Mouse (Mus musculus) liver, postnatal 0 days (tissue): ENCODE measurements around the gene Reep3. TPM values are rescaled to one million over a fixed set of nuclear protein-coding genes. Genes with fewer than 3 reads are reported as not detected.
A peak's percentile ranks its signal among the peaks of the same experiment; 100 is the strongest.

Source experiments
- ATAC-seq: fragments of 200-750 bp; cut with Nextera tagmentation; 2 replicates; pipeline ENCODE4 v1.8.0; 2017; ENCODE audit warnings: mild to moderate bottlenecking, moderate library complexity
- DNase-seq: peaks from one replicate; pipeline ENCODE4 v3.0.0-alpha.2; 2016
- H3K27ac ChIP-seq: fragments of 300-500 bp; sonication (generic); 2 replicates; pipeline ENCODE4 v1.5.1; 2014; ENCODE audit warnings: antibody characterized with exemption, moderate library complexity, mild to moderate bottlenecking, low read depth
- H3K27me3 ChIP-seq: fragments of 300-500 bp; sonication (generic); 2 replicates; pipeline ENCODE4 v1.6.1; 2014; ENCODE audit warnings: low read length, control low read depth, mixed read lengths; ENCODE audit not compliant: insufficient read depth
- H3K36me3 ChIP-seq: fragments of 300-500 bp; sonication (generic); replicated peaks from 2 replicates; pipeline ENCODE4 v1.6.1; 2014; ENCODE audit warnings: mild to moderate bottlenecking, control low read depth, low read length, moderate library complexity, mixed read lengths; ENCODE audit not compliant: insufficient read depth
- H3K4me1 ChIP-seq: fragments of 300-500 bp; sonication (generic); 2 replicates; pipeline ENCODE4 v1.6.1; 2014; ENCODE audit warnings: antibody characterized with exemption, mild to moderate bottlenecking, control low read depth; ENCODE audit not compliant: insufficient read depth
- H3K4me2 ChIP-seq: fragments of 300-500 bp; sonication (generic); 2 replicates; pipeline ENCODE4 v1.6.1; 2014; ENCODE audit warnings: low read depth, mild to moderate bottlenecking, low read length, moderate library complexity, mixed read lengths
- H3K4me3 ChIP-seq: fragments of 300-500 bp; sonication (generic); 2 replicates; pipeline ENCODE4 v1.5.1; 2014; ENCODE audit warnings: low read depth, low read length
- H3K9ac ChIP-seq: fragments of 300-500 bp; sonication (generic); replicated peaks from 2 replicates; pipeline ENCODE4 v1.6.1; 2014; ENCODE audit warnings: mild to moderate bottlenecking, moderate library complexity
- H3K9me3 ChIP-seq: fragments of 300-500 bp; sonication (generic); 2 replicates; pipeline ENCODE4 v1.6.1; 2016; ENCODE audit warnings: mild to moderate bottlenecking, control low read depth, low read length, mixed read lengths
- CTCF ChIP-seq: sonication (generic); IDR thresholded peaks from 2 replicates; pipeline ENCODE4 v1.5.1; 2016; ENCODE audit warnings: antibody characterized with exemption, low read depth
- EP300 ChIP-seq: IDR thresholded peaks from 2 replicates; pipeline ENCODE4 v1.6.1; 2016; ENCODE audit warnings: antibody characterized with exemption, low read depth, mild to moderate bottlenecking
- WGBS: fragments of 180-500 bp; shearing (Covaris S2); extraction: QIAGEN DNeasy Blood & Tissue Kit; methylation state at CpG from one replicate; pipeline ENCODE4 v1.1.7; 2014; ENCODE audit not compliant: insufficient replicate concordance; 5-methylcytosine and 5-hydroxymethylcytosine counted together
- polyA plus RNA-seq: library from polyadenylated mRNA; unstranded; fragments of >200 nt; fragmentation: Nextera tagmentation; extraction: Ambion mirVana; gene quantifications from 2 replicates; pipeline ENCODE4 v1.2.1, GENCODE M21; 2015

Reep3 gene
- polyA plus RNA-seq, 1 experiment from 2014 or later, result 19.6 TPM

DNA sequence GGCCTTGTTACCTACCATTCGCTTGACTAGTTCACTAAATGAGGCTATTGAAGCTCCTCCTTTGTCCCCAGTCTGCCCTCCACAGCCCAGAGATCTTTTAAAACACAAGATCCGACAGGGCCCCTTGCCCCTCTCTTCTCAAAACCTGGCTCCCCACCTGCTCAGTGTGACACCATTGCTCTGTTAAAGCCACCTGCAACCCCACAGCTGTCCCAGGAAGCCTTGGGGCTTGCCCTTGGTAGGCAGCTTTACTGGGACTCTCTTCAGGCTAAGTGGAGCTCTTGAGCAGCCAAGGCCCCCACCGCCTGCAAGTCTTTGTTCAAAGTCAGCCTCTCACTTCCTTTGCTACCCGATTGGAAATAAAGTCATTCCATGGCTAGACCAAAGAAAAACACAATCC, 17.7 kb downstream of the Reep3 start:
- no peak overlapping the region for H3K27ac ChIP-seq
- DNase-seq (no peak), ATAC-seq (no peak)
- peaks cover 11% of the 10 kb centered on the region for H3K4me1 ChIP-seq
- no peak for TF ChIP-seq EP300
- TF ChIP-seq CTCF, result no peak
- H3K9ac ChIP-seq, result no peak overlapping the region
- WGBS, result 68% methylated on average over 4 of the region's 4 CpGs
- H3K9me3 ChIP-seq, result no peaks in the 10 kb centered on the region
- no peaks in the 10 kb centered on the region for H3K36me3 ChIP-seq
- H3K4me3 ChIP-seq, result no peak overlapping the region
- H3K4me2 ChIP-seq, result no peak overlapping the region
- no peaks in the 10 kb centered on the region for H3K27me3 ChIP-seq

DNA sequence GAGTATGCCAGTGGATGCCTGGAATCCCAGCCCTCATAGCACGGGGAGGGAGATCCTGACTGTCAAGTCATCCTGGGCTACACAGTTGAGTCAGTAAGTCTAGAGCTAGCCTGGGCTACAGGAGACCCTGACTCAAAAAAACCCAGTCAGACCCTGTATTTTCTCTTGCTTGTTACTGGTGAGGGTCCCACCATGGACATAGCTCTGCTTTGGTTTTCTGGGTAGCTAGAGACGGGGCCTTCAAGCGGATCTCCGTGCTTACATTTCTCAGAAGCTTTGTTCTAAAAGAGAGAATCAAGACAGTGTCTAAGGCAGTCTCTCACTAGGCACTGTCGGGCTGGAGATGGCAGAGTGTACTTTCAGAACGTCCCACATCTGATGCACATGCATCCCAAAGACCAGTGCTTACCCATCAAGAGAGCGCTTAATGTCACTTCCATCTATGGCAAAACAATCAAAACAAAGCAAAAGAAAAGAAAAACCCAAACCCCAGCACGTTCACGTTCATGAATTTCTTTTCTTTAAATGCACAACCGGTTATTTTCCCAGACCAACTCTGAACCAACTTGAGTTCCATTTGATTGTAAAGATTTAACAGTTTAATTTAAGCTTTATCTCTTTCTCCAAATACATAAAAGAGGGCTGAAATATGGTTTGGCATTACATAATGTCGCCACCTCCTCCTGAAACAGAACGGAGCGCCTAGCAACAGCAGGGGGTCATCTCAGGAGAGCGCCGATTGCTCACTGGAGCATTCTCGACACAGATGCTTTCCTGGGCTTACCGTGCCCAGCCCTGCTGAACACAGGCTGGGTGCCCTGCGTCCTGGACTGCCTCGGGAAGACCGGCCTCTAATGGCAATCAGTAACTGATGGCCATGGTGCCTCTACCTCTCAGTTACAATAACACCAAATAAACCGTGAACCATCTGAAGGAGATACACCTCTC, 20.5 kb downstream of the Reep3 start:
- 83% methylated on average over 21 of the region's 21 CpGs for WGBS
- no peak for DNase-seq
- peaks cover 15% of the 10 kb centered on the region for H3K4me1 ChIP-seq

GRCm38 (mm10) chr10:67073577-67073976, 23.2 kb downstream of the Reep3 start:
- 81% methylated on average over 8 of the region's 8 CpGs for WGBS
- Histone ChIP-seq H3K9me3 (no peaks in the 10 kb centered on the region), H3K4me2 (no peak overlapping the region), H3K27ac (no peak overlapping the region), H3K4me1 (0 out of 2 replicates have a peak, but pooled peaks cover 5% of the 10 kb centered on the region), H3K27me3 (no peaks in the 10 kb centered on the region), H3K4me3 (no peak overlapping the region), H3K9ac (no peak overlapping the region), H3K36me3 (no peaks in the 10 kb centered on the region)
- no peak for ATAC-seq
- TF ChIP-seq CTCF, result no peak
- TF ChIP-seq EP300, result no peak
- DNase-seq, result no peak

More for the DNA sequence above, 20.5 kb downstream of the Reep3 start:
- ATAC-seq, result no peak
- Histone ChIP-seq H3K27me3 (no peaks in the 10 kb centered on the region), H3K4me3 (no peak overlapping the region), H3K9ac (no peak overlapping the region), H3K27ac (no peak overlapping the region), H3K4me2 (no peak overlapping the region), H3K36me3 (no peaks in the 10 kb centered on the region), H3K9me3 (no peaks in the 10 kb centered on the region)
- TF ChIP-seq CTCF (no peak), EP300 (no peak)

- ATAC-seq (no peak), DNase-seq (no peak)
- H3K4me1 ChIP-seq, result 0 out of 2 replicates have a peak, but pooled peaks cover 4% of the 10 kb centered on the region
- no peaks in the 10 kb centered on the region for H3K27me3 ChIP-seq
- no peaks in the 10 kb centered on the region for H3K36me3 ChIP-seq
- no peaks in the 10 kb centered on the region for H3K9me3 ChIP-seq
- no peak overlapping the region for H3K4me3 ChIP-seq
- no peak overlapping the region for H3K4me2 ChIP-seq
- no peak overlapping the region for H3K27ac ChIP-seq
- 71% methylated on average over 4 of the region's 4 CpGs for WGBS
- no peak overlapping the region for H3K9ac ChIP-seq
- no peak for TF ChIP-seq EP300
- TF ChIP-seq CTCF, result no peak
These were observed 24.1 kb downstream of the Reep3 start for GRCm38 (mm10) chr10:67072600-67072999.

DNA sequence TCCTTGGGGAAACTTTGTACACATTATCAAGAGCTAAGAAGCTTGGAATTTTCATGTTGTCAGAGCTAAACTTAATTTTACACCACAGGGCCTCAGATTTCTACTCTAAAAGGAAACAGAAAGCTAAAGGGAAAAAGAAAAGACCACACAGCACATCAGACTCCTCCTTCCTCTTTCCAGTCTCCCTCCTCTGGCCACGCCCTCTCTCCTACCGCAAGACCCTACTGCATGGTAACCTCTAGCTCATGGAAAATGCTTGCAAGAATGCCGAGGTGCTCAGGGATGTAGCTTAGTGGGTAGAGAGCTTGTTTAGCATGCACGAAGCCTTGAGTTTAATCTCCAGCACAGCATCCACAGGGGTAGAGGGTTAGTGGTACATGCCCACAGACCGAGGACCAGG, 24.9 kb downstream of the Reep3 start:
- Histone ChIP-seq H3K4me1 (0 out of 2 replicates have a peak, but pooled peaks cover 4% of the 10 kb centered on the region), H3K9ac (no peak overlapping the region), H3K4me2 (peak overlapping the region; percentile 46), H3K27me3 (no peaks in the 10 kb centered on the region), H3K4me3 (no peak overlapping the region), H3K9me3 (no peaks in the 10 kb centered on the region), H3K27ac (no peak overlapping the region; the same call in 1 of the 2 replicates), H3K36me3 (no peaks in the 10 kb centered on the region)
- DNase-seq, result no peak
- no peak for ATAC-seq
- 43% methylated on average over 5 of the region's 5 CpGs for WGBS
- TF ChIP-seq EP300 (no peak), CTCF (no peak)

DNA sequence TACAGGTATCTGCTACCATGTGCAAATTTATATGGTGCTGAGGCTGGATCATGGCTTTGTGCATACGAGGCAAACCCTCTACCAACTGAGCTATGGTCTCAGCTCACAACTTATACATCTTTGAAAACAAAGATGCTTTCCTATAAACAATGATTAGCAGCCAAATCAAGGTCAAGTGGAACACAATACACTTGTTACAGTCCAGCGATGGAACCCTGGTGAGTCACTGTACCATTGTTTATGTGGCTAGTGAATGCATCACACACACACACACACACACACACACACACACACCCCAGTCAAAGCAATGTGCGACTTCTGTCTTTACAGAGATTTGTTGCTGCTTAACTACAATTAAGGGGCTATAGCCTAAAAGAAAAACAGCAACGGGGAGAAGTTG, 25.4 kb downstream of the Reep3 start:
- Histone ChIP-seq H3K4me2 (peak overlapping the region; percentile 46), H3K36me3 (no peaks in the 10 kb centered on the region), H3K27ac (no peak overlapping the region; the same call in 1 of the 2 replicates), H3K27me3 (no peaks in the 10 kb centered on the region), H3K4me3 (no peak overlapping the region), H3K4me1 (0 out of 2 replicates have a peak, but pooled peaks cover 4% of the 10 kb centered on the region), H3K9me3 (no peaks in the 10 kb centered on the region), H3K9ac (no peak overlapping the region)
- TF ChIP-seq EP300 (no peak), CTCF (no peak)
- no peak for ATAC-seq
- 54% methylated on average over 4 of the region's 4 CpGs for WGBS
- DNase-seq, result no peak
